Mouse (Mus musculus) liver, embryonic 14.5 days (tissue): Measurements from ENCODE around the gene Fam114a2.
A peak's percentile ranks its signal among the peaks of the same experiment; 100 is the strongest.

ENCODE experiments used
- CTCF ChIP-seq: IDR thresholded peaks from 2 replicates; pipeline ENCODE4 v1.5.1; 2016; ENCODE audit warnings: antibody characterized with exemption, low read depth, control low read depth
- EP300 ChIP-seq: IDR thresholded peaks from 2 replicates; pipeline ENCODE4 v1.6.1; 2016; ENCODE audit warnings: antibody characterized with exemption, low read depth

DNA sequence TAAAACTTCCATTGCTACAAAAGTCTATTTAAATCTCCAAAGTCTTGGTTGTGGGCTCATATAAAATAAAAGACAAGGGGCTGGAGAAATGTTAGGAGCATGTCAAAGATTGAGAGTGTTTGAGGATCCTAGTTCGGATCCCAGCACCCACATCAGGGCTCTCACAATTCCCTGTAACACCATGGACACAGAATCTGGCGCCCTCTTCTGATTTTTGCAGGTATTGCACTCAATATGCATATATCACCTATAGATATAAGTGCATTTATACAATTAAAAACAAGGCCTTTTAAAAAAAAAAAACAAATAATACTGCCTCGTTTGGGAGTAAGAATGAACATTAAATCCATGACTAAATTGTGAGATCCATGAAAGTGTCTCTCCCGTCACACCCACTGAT lies 49.7 kb downstream of the Fam114a2 start:
- TF ChIP-seq CTCF (peak; percentile 23; the same call in 1 of the 2 replicates), EP300 (no peak)
